22 mouse cellular contexts compared by ENCODE assay signal in the genomic region with DNA sequence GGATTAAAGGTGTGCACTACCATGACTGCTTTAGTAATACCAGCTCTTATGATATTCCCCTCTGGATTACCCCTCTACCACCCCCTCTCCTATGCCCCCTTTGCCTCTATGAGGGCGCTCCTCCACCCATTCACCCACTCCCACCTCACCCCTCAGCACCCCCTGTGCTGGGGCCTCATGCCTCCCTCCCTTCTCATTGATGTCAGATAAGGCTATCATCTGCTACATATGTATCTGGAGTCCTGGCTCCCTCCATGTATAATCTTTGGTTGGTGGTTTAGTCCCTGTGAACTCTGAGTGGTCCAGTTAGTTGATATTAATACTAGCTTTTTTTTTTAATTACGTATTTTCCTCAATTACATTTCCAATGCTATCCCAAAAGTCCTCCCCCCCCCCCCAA. TPM values are rescaled to one million over a fixed set of nuclear protein-coding genes. Genes with fewer than 3 reads are reported as not detected.
A peak's percentile ranks its signal among the peaks of the same experiment; 100 is the strongest.
DNase-seq lines count a peak whose midpoint lies in the region; ATAC-seq lines count a peak whose summit lies in the region.
"Had no signal": no experiment of that assay in that cellular context is flagged by ENCODE, and none has a peak within 500 bp of the region (broad histone marks: within the 10 kb centered on the region; RNA-seq: fewer than 3 reads in every experiment).

No protein-coding gene starts in this region.

- H3K27me3 ChIP-seq in liver, embryonic 12.5 days (replicated peaks), result no peaks in the 10 kb centered on the region
- no peaks in the 10 kb centered on the region for H3K27me3 ChIP-seq in liver, embryonic 15.5 days
- H3K27me3 ChIP-seq: heart, embryonic 13.5 days; hindbrain, embryonic 12.5 days; hindbrain, embryonic 15.5 days; Patski had no signal

- peaks cover 29% of the 10 kb centered on the region for H3K4me1 ChIP-seq in liver, embryonic 12.5 days
- H3K4me1 ChIP-seq in liver, embryonic 15.5 days (replicated peaks), result peaks cover 8% of the 10 kb centered on the region
- H3K4me1 ChIP-seq: heart, embryonic 10.5 days; heart, embryonic 13.5 days; hindbrain, embryonic 12.5 days; hindbrain, embryonic 15.5 days had no signal

- intact Hi-C loops in heart, postnatal 25 days (cut with DNase I), result no loop called here
- intact Hi-C loops in gastrocnemius, postnatal 14 days (cut with DNase I; ENCODE audit: low total_unique reads), result no loop called here

- DNase-seq in heart, adult 11 months, result peak; percentile 25
- no peak for DNase-seq in heart, postnatal 25 days (ENCODE audit: low spot score)
- no peak for DNase-seq in gastrocnemius, postnatal 14 days
- DNase-seq in ovary, adult 18-20 months (ENCODE audit: low spot score), result no peak
- DNase-seq: adrenal gland, postnatal 10 days; adrenal gland, postnatal 36 days; cerebellum, adult 18-20 months; cerebellum, adult 9-10 months; cerebellum, postnatal 14 days; forebrain, postnatal 0 days; gastrocnemius, adult 2 months; gastrocnemius, postnatal 25 days; heart, adult 2 months; heart, postnatal 14 days had no signal

- H3K27ac ChIP-seq in liver, embryonic 12.5 days, result peak overlapping the region; percentile 38; the same call in 1 of the 2 replicates
- no peak overlapping the region for H3K27ac ChIP-seq in liver, embryonic 15.5 days (replicated peaks)
- H3K27ac ChIP-seq: gastrocnemius, adult 2 months; heart, adult 2 months; heart, embryonic 10.5 days; heart, embryonic 13.5 days; hindbrain, embryonic 12.5 days; hindbrain, embryonic 15.5 days had no signal

- H3K9ac ChIP-seq in liver, embryonic 12.5 days, result no peak overlapping the region
- no peak overlapping the region for H3K9ac ChIP-seq in liver, embryonic 15.5 days
- H3K9ac ChIP-seq: forebrain, postnatal 0 days; heart, embryonic 13.5 days; hindbrain, embryonic 12.5 days; hindbrain, embryonic 15.5 days had no signal

- H3K4me3 ChIP-seq in liver, embryonic 12.5 days, result no peak overlapping the region
- H3K4me3 ChIP-seq in liver, embryonic 15.5 days (replicated peaks), result no peak overlapping the region
- H3K4me3 ChIP-seq: gastrocnemius, adult 2 months; heart, adult 2 months; heart, embryonic 10.5 days; heart, embryonic 13.5 days; hindbrain, embryonic 12.5 days; hindbrain, embryonic 15.5 days had no signal

- peaks cover 76% of the 10 kb centered on the region for H3K36me3 ChIP-seq in liver, embryonic 12.5 days
- H3K36me3 ChIP-seq in liver, embryonic 15.5 days (replicated peaks), result peaks cover 47% of the 10 kb centered on the region

- peak; percentile 75; the same call in 1 of the 2 replicates for ATAC-seq in liver, embryonic 12.5 days
- ATAC-seq in liver, embryonic 15.5 days (ENCODE audit: insufficient read depth), result peak; percentile 57; the same call in 1 of the 2 replicates
- ATAC-seq: forebrain, embryonic 14.5 days; forebrain, postnatal 0 days; Patski had no signal

- H3K4me2 ChIP-seq in liver, embryonic 12.5 days, result no peak overlapping the region
- H3K4me2 ChIP-seq in liver, embryonic 15.5 days, result no peak overlapping the region
- H3K4me2 ChIP-seq: heart, embryonic 13.5 days; hindbrain, embryonic 12.5 days; hindbrain, embryonic 15.5 days had no signal

- no peaks in the 10 kb centered on the region for H3K9me3 ChIP-seq in liver, embryonic 12.5 days (replicated peaks)
- no peaks in the 10 kb centered on the region for H3K9me3 ChIP-seq in liver, embryonic 15.5 days (replicated peaks)
- H3K9me3 ChIP-seq: heart, embryonic 10.5 days; heart, embryonic 13.5 days; hindbrain, embryonic 12.5 days; hindbrain, embryonic 15.5 days had no signal

- WGBS in liver, embryonic 12.5 days (ENCODE audit: insufficient replicate concordance), result 66% methylated on average over 2 of the region's 2 CpGs
- WGBS in liver, embryonic 15.5 days (ENCODE audit: insufficient replicate concordance), result 45% methylated on average over 2 of the region's 2 CpGs

RNA-seq across cellular contexts. Expression of a gene that starts 28.5 kb away (rescaled TPM):
- 1 to 10 TPM; 4.0 to 4.7 TPM for total RNA-seq in heart, postnatal 25 days (2021)
- 3.0 and 3.3 TPM in 2 replicates for polyA plus RNA-seq in liver, embryonic 12.5 days (2016; fragmentation: Nextera tagmentation; extraction: Ambion mirVana)
- 3.2 and 3.7 TPM in 2 replicates for polyA plus RNA-seq in liver, embryonic 15.5 days (2015; fragmentation: Nextera tagmentation; extraction: Ambion mirVana)
- total RNA-seq in gastrocnemius, postnatal 14 days (2021), result 1 to 10 TPM; 2.5 to 2.8 TPM
